Mouse (Mus musculus): ENCODE data around the gene Sh3bgrl. TPM values are rescaled to one million over a fixed set of nuclear protein-coding genes. Genes with fewer than 3 reads are reported as not detected.
"Not testable (repeated sequence)": the region's sequence is repeated elsewhere in the genome, so short reads cannot be mapped to it uniquely, and the experiment has no call there.

Sh3bgrl gene
- polyA plus RNA-seq (2015; fragmentation: Nextera tagmentation; extraction: Ambion mirVana): 210 and 247 TPM in 2 replicates

DNA sequence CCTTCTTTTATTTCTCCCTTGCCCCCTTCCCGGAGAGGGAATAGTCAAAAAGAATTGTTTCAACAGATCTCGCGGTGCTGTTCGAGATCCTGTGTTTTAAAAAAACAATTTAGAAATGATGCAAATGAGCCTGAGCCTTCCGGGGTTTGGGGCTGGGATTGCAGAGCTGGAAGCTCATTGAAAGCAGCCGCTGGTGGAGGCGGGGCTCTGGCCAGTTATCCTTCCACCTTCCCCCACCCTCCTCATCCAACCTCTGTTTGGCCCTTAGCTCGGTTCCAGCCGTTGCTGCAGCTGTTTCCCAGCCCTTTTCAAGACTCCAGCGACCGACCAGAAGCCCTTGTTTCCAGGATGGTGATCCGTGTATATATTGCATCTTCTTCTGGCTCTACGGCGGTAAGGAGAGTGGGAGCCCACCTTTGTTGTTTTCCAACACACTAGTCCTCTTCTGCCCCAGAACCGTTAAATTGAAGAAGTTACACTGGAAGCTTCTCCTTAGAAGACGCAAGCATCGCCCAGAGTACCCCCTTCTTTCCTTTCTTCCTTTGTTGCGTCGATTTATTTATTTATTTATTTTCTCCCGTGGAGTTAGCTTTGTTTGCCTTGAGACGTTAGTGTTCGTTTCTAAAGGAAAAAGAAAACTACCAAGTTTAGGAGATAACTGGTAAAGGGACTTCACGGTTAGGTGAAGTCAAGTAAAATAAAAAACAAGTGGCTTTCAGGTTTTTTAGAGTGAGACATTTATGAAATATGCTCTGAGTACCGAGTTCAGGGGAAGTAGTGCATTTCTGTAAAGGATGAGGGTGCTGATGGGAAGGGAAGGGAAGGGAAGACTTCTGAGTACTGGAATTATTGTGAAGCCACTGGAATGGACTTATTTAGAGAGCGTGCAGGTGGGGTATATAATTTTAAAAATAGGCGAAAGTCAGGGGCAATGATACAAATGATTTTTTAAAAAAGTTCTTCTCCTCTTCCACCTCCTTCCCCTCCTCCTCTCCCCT lies at the start of gene Sh3bgrl:
Gene Sh3bgrl (plus strand): TSS at position 121 of the 998 bp plus-strand sequence.
- H3K27me3 ChIP-seq: no peaks in the 10 kb centered on the region
- H3K4me3 ChIP-seq (replicated peaks): peak within 1 kb of the TSS; percentile 52
- peak within 1 kb of the TSS; percentile 67 for H3K9ac ChIP-seq (replicated peaks)
- H3K36me3 ChIP-seq: no peaks in the 10 kb centered on the region
- H3K4me1 ChIP-seq (replicated peaks): no peaks in the 10 kb centered on the region; the same call in 1 of the 2 replicates
- WGBS: 18% methylated on average over 26 of the region's 26 CpGs
- H3K27ac ChIP-seq: peak within 1 kb of the TSS; percentile 88
- H3K9me3 ChIP-seq: no peaks in the 10 kb centered on the region
- peak; percentile 98 for ATAC-seq
- H3K4me2 ChIP-seq (replicated peaks): peak within 1 kb of the TSS; percentile 55

DNA sequence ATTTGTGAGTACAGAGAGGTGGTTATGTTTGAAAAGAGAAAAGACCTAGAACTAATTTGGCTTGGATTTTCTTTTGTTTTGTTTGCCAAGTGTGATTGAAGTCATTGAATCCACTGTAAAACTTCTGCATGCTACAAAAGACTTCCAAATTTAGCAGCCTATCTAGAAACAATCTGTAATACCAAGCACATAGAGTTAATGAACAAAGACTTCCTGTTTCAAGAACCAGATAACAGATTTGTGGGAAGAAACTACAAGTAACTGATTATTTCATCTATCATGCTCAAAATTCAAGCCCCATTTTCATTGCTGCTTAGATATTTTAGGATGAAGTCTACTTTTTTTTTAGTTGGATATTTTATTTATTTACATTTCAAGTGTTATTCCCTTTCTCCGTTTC lies 47.4 kb upstream of the Sh3bgrl start:
- Histone ChIP-seq H3K9ac (replicated peaks) (no peak overlapping the region), H3K4me1 (replicated peaks) (no peaks in the 10 kb centered on the region), H3K9me3 (no peaks in the 10 kb centered on the region), H3K4me3 (replicated peaks) (no peak overlapping the region), H3K27me3 (no peaks in the 10 kb centered on the region), H3K27ac (no peak overlapping the region), H3K36me3 (no peaks in the 10 kb centered on the region), H3K4me2 (replicated peaks) (no peak overlapping the region)
- 79% methylated on average over 1 of the region's 1 CpGs for WGBS
- ATAC-seq: no peak

GRCm38 (mm10) chrX:109071719-109072118 lies 23.4 kb upstream of the Sh3bgrl start:
- H3K4me1 ChIP-seq (replicated peaks): no peaks in the 10 kb centered on the region
- no peak overlapping the region for H3K27ac ChIP-seq
- H3K4me3 ChIP-seq (replicated peaks): no peak overlapping the region
- H3K9ac ChIP-seq (replicated peaks): no peak overlapping the region
- H3K4me2 ChIP-seq (replicated peaks): no peak overlapping the region
- H3K9me3 ChIP-seq: no peaks in the 10 kb centered on the region
- no peak for ATAC-seq
- WGBS: 78% methylated on average over 3 of the region's 3 CpGs
- H3K27me3 ChIP-seq: no peaks in the 10 kb centered on the region
- H3K36me3 ChIP-seq: no peaks in the 10 kb centered on the region

DNA sequence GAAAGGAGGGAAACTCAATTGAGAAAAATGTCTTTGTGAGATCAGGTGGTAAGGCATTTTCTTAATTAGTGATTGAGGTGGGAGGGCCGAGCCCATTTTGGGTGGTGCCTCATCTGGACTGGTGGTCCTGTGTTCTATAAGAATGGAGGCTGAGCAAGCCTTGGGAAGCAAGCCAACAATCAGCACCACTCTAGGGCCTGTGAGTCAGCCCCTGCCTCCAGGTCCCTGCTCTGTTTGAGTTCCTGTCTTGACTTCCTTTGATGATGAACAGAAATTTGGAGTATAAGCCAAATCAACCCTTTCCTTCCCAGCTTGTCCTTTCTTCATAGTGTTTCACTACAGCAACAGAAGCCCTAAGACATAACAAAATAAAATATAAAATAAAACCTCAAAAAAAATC lies 19.4 kb upstream of the Sh3bgrl start:
- Histone ChIP-seq H3K4me2 (replicated peaks) (no peak overlapping the region), H3K36me3 (no peaks in the 10 kb centered on the region), H3K27me3 (no peaks in the 10 kb centered on the region), H3K4me3 (replicated peaks) (no peak overlapping the region), H3K4me1 (replicated peaks) (no peaks in the 10 kb centered on the region), H3K27ac (no peak overlapping the region), H3K9me3 (no peaks in the 10 kb centered on the region), H3K9ac (replicated peaks) (no peak overlapping the region)
- 80% methylated on average over 1 of the region's 1 CpGs for WGBS
- no peak for ATAC-seq

- H3K27me3 ChIP-seq: no peaks in the 10 kb centered on the region
- no peak overlapping the region for H3K27ac ChIP-seq
- 28% methylated on average over 3 of the region's 3 CpGs for WGBS
- H3K36me3 ChIP-seq: no peaks in the 10 kb centered on the region
- no peaks in the 10 kb centered on the region for H3K4me1 ChIP-seq (replicated peaks)
- no peak for ATAC-seq
- no peak overlapping the region for H3K4me3 ChIP-seq (replicated peaks)
- H3K9me3 ChIP-seq: no peaks in the 10 kb centered on the region
- H3K9ac ChIP-seq (replicated peaks): no peak overlapping the region
- H3K4me2 ChIP-seq (replicated peaks): no peak overlapping the region
These were observed 18.8 kb upstream of the Sh3bgrl start for GRCm38 (mm10) chrX:109076355-109076754.

- WGBS: 87% methylated on average over 4 of the region's 4 CpGs
- H3K36me3 ChIP-seq; H3K4me2 ChIP-seq (replicated peaks); H3K4me3 ChIP-seq (replicated peaks); H3K9ac ChIP-seq (replicated peaks); H3K9me3 ChIP-seq; ATAC-seq; H3K4me1 ChIP-seq (replicated peaks); H3K27me3 ChIP-seq; H3K27ac ChIP-seq: not testable (repeated sequence)
These were observed 15.8 kb upstream of the Sh3bgrl start for GRCm38 (mm10) chrX:109079354-109079753.

DNA sequence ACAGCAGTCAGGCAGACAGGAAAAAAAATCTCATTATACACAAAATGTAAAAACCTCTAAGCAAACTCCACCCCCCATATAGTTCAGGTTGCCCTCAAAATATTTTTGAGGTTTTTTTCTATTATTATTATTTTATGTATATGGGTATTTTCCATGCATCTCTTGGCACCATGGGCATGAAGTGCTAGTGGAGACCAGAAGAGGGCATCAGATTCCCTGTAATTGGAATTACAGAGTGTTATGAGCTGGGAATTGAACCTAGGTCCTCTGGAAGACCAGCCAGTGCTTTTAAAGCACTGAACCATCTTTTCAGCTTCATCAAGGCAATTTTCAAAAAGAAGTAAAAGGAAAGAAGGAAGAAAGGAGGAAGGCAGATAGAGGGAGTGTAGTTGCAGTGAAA lies 8.1 kb upstream of the Sh3bgrl start:
- H3K27ac ChIP-seq: no peak overlapping the region
- no peaks in the 10 kb centered on the region for H3K27me3 ChIP-seq
- H3K36me3 ChIP-seq: no peaks in the 10 kb centered on the region
- H3K4me1 ChIP-seq (replicated peaks): no peaks in the 10 kb centered on the region
- no peak overlapping the region for H3K9ac ChIP-seq (replicated peaks)
- no peak overlapping the region for H3K4me3 ChIP-seq (replicated peaks)
- no peaks in the 10 kb centered on the region for H3K9me3 ChIP-seq
- H3K4me2 ChIP-seq (replicated peaks): no peak overlapping the region
- ATAC-seq: no peak

GRCm38 (mm10) chrX:109094800-109095199 lies 365 bp upstream of the Sh3bgrl start:
- no peaks in the 10 kb centered on the region for H3K36me3 ChIP-seq
- H3K27ac ChIP-seq: peak overlapping the region; percentile 88
- peak overlapping the region; percentile 55 for H3K4me2 ChIP-seq (replicated peaks)
- H3K9ac ChIP-seq (replicated peaks): no peak overlapping the region
- WGBS: 12% methylated on average over 4 of the region's 4 CpGs
- H3K27me3 ChIP-seq: no peaks in the 10 kb centered on the region
- no peaks in the 10 kb centered on the region; the same call in 1 of the 2 replicates for H3K4me1 ChIP-seq (replicated peaks)
- peak overlapping the region; percentile 52 for H3K4me3 ChIP-seq (replicated peaks)
- no peak for ATAC-seq
- no peaks in the 10 kb centered on the region for H3K9me3 ChIP-seq

- Histone ChIP-seq H3K9me3 (no peaks in the 10 kb centered on the region), H3K27me3 (no peaks in the 10 kb centered on the region), H3K36me3 (no peaks in the 10 kb centered on the region), H3K27ac (no peak overlapping the region), H3K9ac (replicated peaks) (no peak overlapping the region), H3K4me3 (replicated peaks) (no peak overlapping the region), H3K4me1 (replicated peaks) (no peaks in the 10 kb centered on the region; the same call in 1 of the 2 replicates), H3K4me2 (replicated peaks) (no peak overlapping the region)
- no peak for ATAC-seq
- WGBS: 83% methylated on average over 1 of the region's 1 CpGs
These were observed 3.3 kb downstream of the Sh3bgrl start for GRCm38 (mm10) chrX:109098511-109098910.

- no peaks in the 10 kb centered on the region for H3K27me3 ChIP-seq
- H3K36me3 ChIP-seq: no peaks in the 10 kb centered on the region
- ATAC-seq: no peak
- H3K27ac ChIP-seq: no peak overlapping the region
- H3K4me3 ChIP-seq (replicated peaks): no peak overlapping the region
- H3K4me1 ChIP-seq (replicated peaks): no peaks in the 10 kb centered on the region; the same call in 1 of the 2 replicates
- H3K4me2 ChIP-seq (replicated peaks): no peak overlapping the region
- no peaks in the 10 kb centered on the region for H3K9me3 ChIP-seq
- no peak overlapping the region for H3K9ac ChIP-seq (replicated peaks)
- WGBS: 87% methylated on average over 2 of the region's 2 CpGs
These were observed 5.3 kb downstream of the Sh3bgrl start for GRCm38 (mm10) chrX:109100441-109100840.

GRCm38 (mm10) chrX:109108117-109108805 lies 13.1 kb downstream of the Sh3bgrl start:
- no peak for ATAC-seq
- no peaks in the 10 kb centered on the region for H3K27me3 ChIP-seq

GRCm38 (mm10) chrX:109112885-109113284 lies 17.7 kb downstream of the Sh3bgrl start:
- WGBS: 47% methylated on average over 1 of the region's 1 CpGs
- ATAC-seq: peak; percentile 67
- H3K27ac ChIP-seq: no peak overlapping the region

More at GRCm38 (mm10) chrX:109108117-109108805, 13.1 kb downstream of the Sh3bgrl start:
- H3K4me3 ChIP-seq (replicated peaks): no peak overlapping the region
- H3K27ac ChIP-seq: no peak overlapping the region
- no peaks in the 10 kb centered on the region for H3K9me3 ChIP-seq
- H3K9ac ChIP-seq (replicated peaks): no peak overlapping the region
- 21% methylated on average over 1 of the region's 1 CpGs for WGBS
- no peak overlapping the region for H3K4me2 ChIP-seq (replicated peaks)
- peaks cover 4% of the 10 kb centered on the region; the same call in 1 of the 2 replicates for H3K4me1 ChIP-seq (replicated peaks)
- no peaks in the 10 kb centered on the region for H3K36me3 ChIP-seq

More at GRCm38 (mm10) chrX:109112885-109113284, 17.7 kb downstream of the Sh3bgrl start:
- Histone ChIP-seq H3K4me3 (replicated peaks) (no peak overlapping the region), H3K9ac (replicated peaks) (no peak overlapping the region), H3K27me3 (no peaks in the 10 kb centered on the region), H3K36me3 (no peaks in the 10 kb centered on the region), H3K4me1 (replicated peaks) (peaks cover 6% of the 10 kb centered on the region), H3K9me3 (no peaks in the 10 kb centered on the region), H3K4me2 (replicated peaks) (no peak overlapping the region)
